Mouse (Mus musculus) heart, embryonic 13.5 days (tissue): ENCODE results near the gene Slc22a1. TPM values are rescaled to one million over a fixed set of nuclear protein-coding genes. Genes with fewer than 3 reads are reported as not detected.

ENCODE experiments used
- ATAC-seq: fragments of 200-750 bp; cut with Nextera tagmentation; 2 replicates; pipeline ENCODE4 v1.8.0; 2017; ENCODE audit warnings: moderate TSS enrichment; ENCODE audit not compliant: insufficient number of reproducible peaks, low FRiP score, low TSS enrichment; ENCODE audit errors: extremely low read depth
- H3K27ac ChIP-seq: fragments of 300-500 bp; sonication (generic); replicated peaks from 2 replicates; pipeline ENCODE4 v1.5.1; 2015; ENCODE audit warnings: moderate library complexity, mild to moderate bottlenecking, inconsistent platforms
- H3K27me3 ChIP-seq: fragments of 300-500 bp; sonication (generic); replicated peaks from 2 replicates; pipeline ENCODE4 v1.6.1; 2015; ENCODE audit warnings: mild to moderate bottlenecking, inconsistent platforms
- H3K36me3 ChIP-seq: fragments of 300-500 bp; sonication (generic); 2 replicates; pipeline ENCODE4 v1.6.1; 2015; ENCODE audit warnings: mild to moderate bottlenecking, inconsistent platforms
- H3K4me1 ChIP-seq: fragments of 300-500 bp; sonication (generic); 2 replicates; pipeline ENCODE4 v1.6.1; 2015; ENCODE audit warnings: inconsistent platforms
- H3K4me2 ChIP-seq: fragments of 300-500 bp; sonication (generic); 2 replicates; pipeline ENCODE4 v1.6.1; 2015; ENCODE audit warnings: inconsistent platforms, mild to moderate bottlenecking, moderate library complexity
- H3K4me3 ChIP-seq: fragments of 300-500 bp; sonication (generic); 2 replicates; pipeline ENCODE4 v1.5.1; 2015; ENCODE audit warnings: moderate library complexity, mild to moderate bottlenecking, inconsistent platforms
- H3K9ac ChIP-seq: fragments of 300-500 bp; sonication (generic); 2 replicates; pipeline ENCODE4 v1.6.1; 2015; ENCODE audit warnings: inconsistent platforms, mild to moderate bottlenecking, moderate library complexity
- H3K9me3 ChIP-seq: fragments of 300-500 bp; sonication (generic); 2 replicates; pipeline ENCODE4 v1.6.1; 2016; ENCODE audit warnings: inconsistent platforms
- WGBS: fragments of 180-500 bp; shearing (Covaris S2); methylation state at CpG from one replicate; pipeline ENCODE4 v1.1.7; 2015; ENCODE audit warnings: mixed read lengths; 5-methylcytosine and 5-hydroxymethylcytosine counted together
- polyA plus RNA-seq: library from polyadenylated mRNA; unstranded; fragments of >200 nt; fragmentation: Nextera tagmentation; extraction: Ambion mirVana; gene quantifications from 2 replicates; pipeline ENCODE4 v1.2.1, GENCODE M21; 2015

Slc22a1 gene
- polyA plus RNA-seq, 1 experiment from 2014 or later, result 15.1 TPM

- H3K4me2 ChIP-seq, result no peak overlapping the region
- peaks cover 25% of the 10 kb centered on the region for H3K4me1 ChIP-seq
- H3K36me3 ChIP-seq, result peaks cover 100% of the 10 kb centered on the region
- no peaks in the 10 kb centered on the region for H3K27me3 ChIP-seq
- H3K4me3 ChIP-seq, result no peak overlapping the region
- no peak overlapping the region for H3K9ac ChIP-seq
- no peak overlapping the region for H3K27ac ChIP-seq
- no peaks in the 10 kb centered on the region for H3K9me3 ChIP-seq
- ATAC-seq, result no peak
These were observed 36.6 kb upstream of the Slc22a1 start for GRCm38 (mm10) chr17:12712191-12712590.

- no peak overlapping the region for H3K4me3 ChIP-seq
- ATAC-seq, result no peak
- peaks cover 20% of the 10 kb centered on the region for H3K4me1 ChIP-seq
- H3K9ac ChIP-seq, result no peak overlapping the region
- H3K27me3 ChIP-seq, result no peaks in the 10 kb centered on the region
- H3K27ac ChIP-seq, result peak overlapping the region; percentile 30; the same call in 1 of the 2 replicates
- H3K9me3 ChIP-seq, result no peaks in the 10 kb centered on the region
- 80% methylated on average over 2 of the region's 2 CpGs for WGBS
- peaks cover 100% of the 10 kb centered on the region for H3K36me3 ChIP-seq
- H3K4me2 ChIP-seq, result no peak overlapping the region
These were observed 35.3 kb upstream of the Slc22a1 start for GRCm38 (mm10) chr17:12710976-12711375.

GRCm38 (mm10) chr17:12710050-12710780 is 34.6 kb upstream of the Slc22a1 start:
- 0 out of 2 replicates have a peak overlapping the region, but pooled peaks have one; percentile 30 for H3K27ac ChIP-seq

GRCm38 (mm10) chr17:12708398-12708797 is 32.8 kb upstream of the Slc22a1 start:
- Histone ChIP-seq H3K9me3 (no peaks in the 10 kb centered on the region), H3K36me3 (peaks cover 100% of the 10 kb centered on the region), H3K4me2 (no peak overlapping the region), H3K4me3 (no peak overlapping the region), H3K4me1 (peaks cover 8% of the 10 kb centered on the region; the same call in 1 of the 2 replicates), H3K9ac (no peak overlapping the region), H3K27me3 (no peaks in the 10 kb centered on the region), H3K27ac (no peak overlapping the region)
- WGBS, result 80% methylated on average over 3 of the region's 3 CpGs
- ATAC-seq, result no peak

More at GRCm38 (mm10) chr17:12710050-12710780, 34.6 kb upstream of the Slc22a1 start:
- peaks cover 100% of the 10 kb centered on the region for H3K36me3 ChIP-seq
- H3K4me1 ChIP-seq, result peaks cover 18% of the 10 kb centered on the region
- H3K9me3 ChIP-seq, result no peaks in the 10 kb centered on the region
- no peak for ATAC-seq
- WGBS, result 74% methylated on average over 13 of the region's 13 CpGs
- no peak overlapping the region for H3K4me3 ChIP-seq
- no peak overlapping the region for H3K9ac ChIP-seq
- no peak overlapping the region for H3K4me2 ChIP-seq
- H3K27me3 ChIP-seq, result no peaks in the 10 kb centered on the region

GRCm38 (mm10) chr17:12706590-12707049 is 31.0 kb upstream of the Slc22a1 start:
- Histone ChIP-seq H3K4me2 (no peak overlapping the region), H3K9ac (no peak overlapping the region), H3K27me3 (no peaks in the 10 kb centered on the region), H3K36me3 (peaks cover 100% of the 10 kb centered on the region), H3K9me3 (no peaks in the 10 kb centered on the region), H3K4me1 (peaks cover 17% of the 10 kb centered on the region; the same call in 1 of the 2 replicates), H3K27ac (no peak overlapping the region), H3K4me3 (no peak overlapping the region)
- WGBS, result 75% methylated on average over 10 of the region's 10 CpGs
- ATAC-seq, result no peak

GRCm38 (mm10) chr17:12702901-12703300 is 27.3 kb upstream of the Slc22a1 start:
- no peak for ATAC-seq
- no peak overlapping the region for H3K9ac ChIP-seq
- H3K4me2 ChIP-seq, result no peak overlapping the region
- peaks cover 100% of the 10 kb centered on the region for H3K36me3 ChIP-seq
- H3K27ac ChIP-seq, result no peak overlapping the region
- 25% methylated on average over 5 of the region's 5 CpGs for WGBS
- no peak overlapping the region for H3K4me3 ChIP-seq
- 0 out of 2 replicates have a peak, but pooled peaks cover 15% of the 10 kb centered on the region for H3K4me1 ChIP-seq
- H3K27me3 ChIP-seq, result no peaks in the 10 kb centered on the region
- H3K9me3 ChIP-seq, result no peaks in the 10 kb centered on the region

GRCm38 (mm10) chr17:12700373-12700772 is 24.7 kb upstream of the Slc22a1 start:
- Histone ChIP-seq H3K9ac (no peak overlapping the region), H3K27ac (no peak overlapping the region), H3K4me1 (0 out of 2 replicates have a peak, but pooled peaks cover 10% of the 10 kb centered on the region), H3K36me3 (peaks cover 100% of the 10 kb centered on the region), H3K4me2 (no peak overlapping the region), H3K27me3 (no peaks in the 10 kb centered on the region), H3K4me3 (no peak overlapping the region), H3K9me3 (no peaks in the 10 kb centered on the region)
- 93% methylated on average over 6 of the region's 6 CpGs for WGBS
- no peak for ATAC-seq

- no peak for ATAC-seq
- Histone ChIP-seq H3K4me1 (peaks cover 28% of the 10 kb centered on the region), H3K27ac (no peak overlapping the region), H3K36me3 (peaks cover 98% of the 10 kb centered on the region), H3K27me3 (no peaks in the 10 kb centered on the region), H3K4me3 (no peak overlapping the region), H3K4me2 (no peak overlapping the region), H3K9me3 (no peaks in the 10 kb centered on the region), H3K9ac (no peak overlapping the region)
- 84% methylated on average over 7 of the region's 7 CpGs for WGBS
These were observed 16.3 kb upstream of the Slc22a1 start for GRCm38 (mm10) chr17:12691899-12692298.

GRCm38 (mm10) chr17:12689537-12689936 is 13.9 kb upstream of the Slc22a1 start:
- H3K9ac ChIP-seq, result peak overlapping the region; percentile 45
- peak overlapping the region; percentile 76 for H3K27ac ChIP-seq
- peaks cover 41% of the 10 kb centered on the region for H3K4me1 ChIP-seq
- H3K36me3 ChIP-seq, result peaks cover 100% of the 10 kb centered on the region
- no peaks in the 10 kb centered on the region for H3K9me3 ChIP-seq
- 66% methylated on average over 3 of the region's 3 CpGs for WGBS
- no peak for ATAC-seq
- no peak overlapping the region for H3K4me2 ChIP-seq
- H3K4me3 ChIP-seq, result no peak overlapping the region
- H3K27me3 ChIP-seq, result no peaks in the 10 kb centered on the region

- no peaks in the 10 kb centered on the region for H3K27me3 ChIP-seq
- H3K36me3 ChIP-seq, result peaks cover 100% of the 10 kb centered on the region
- peak overlapping the region; percentile 43 for H3K4me2 ChIP-seq
- peak overlapping the region; percentile 76 for H3K27ac ChIP-seq
- peaks cover 49% of the 10 kb centered on the region for H3K4me1 ChIP-seq
- H3K4me3 ChIP-seq, result no peak overlapping the region
- no peaks in the 10 kb centered on the region for H3K9me3 ChIP-seq
- no peak for ATAC-seq
- 48% methylated on average over 20 of the region's 20 CpGs for WGBS
- H3K9ac ChIP-seq, result peak overlapping the region; percentile 45; the same call in 1 of the 2 replicates
These were observed 12.9 kb upstream of the Slc22a1 start for GRCm38 (mm10) chr17:12688427-12689110.

GRCm38 (mm10) chr17:12684928-12685624 is 9.4 kb upstream of the Slc22a1 start:
- Histone ChIP-seq H3K4me3 (no peak overlapping the region), H3K36me3 (peaks cover 99% of the 10 kb centered on the region), H3K27me3 (no peaks in the 10 kb centered on the region), H3K4me2 (no peak overlapping the region), H3K4me1 (peaks cover 48% of the 10 kb centered on the region), H3K27ac (peak overlapping the region; percentile 45), H3K9ac (no peak overlapping the region), H3K9me3 (no peaks in the 10 kb centered on the region)
- ATAC-seq, result no peak
- 73% methylated on average over 7 of the region's 7 CpGs for WGBS
